Mouse (Mus musculus): Measurements from ENCODE around the gene Olfr1225. TPM values are rescaled to one million over a fixed set of nuclear protein-coding genes. Genes with fewer than 3 reads are reported as not detected.
"Not testable (repeated sequence)": the region's sequence is repeated elsewhere in the genome, so short reads cannot be mapped to it uniquely, and the experiment has no call there.

Gene Olfr1225
- polyA plus RNA-seq (2016; fragmentation: Nextera tagmentation; extraction: Ambion mirVana): not detected in 2 replicates

GRCm38 (mm10) chr2:89174569-89174968 lies at the start of gene Olfr1225:
Gene Olfr1225, minus strand, starts transcription at chr2:89174669.
- no peaks in the 10 kb centered on the region for H3K9me3 ChIP-seq (replicated peaks)
- no peaks in the 10 kb centered on the region for H3K36me3 ChIP-seq
- H3K4me1 ChIP-seq: no peaks in the 10 kb centered on the region
- no peak within 1 kb of the TSS for H3K9ac ChIP-seq
- H3K4me2 ChIP-seq: no peak within 1 kb of the TSS
- 68% methylated on average over 1 of the region's 1 CpGs for WGBS (ENCODE audit: insufficient replicate concordance)
- H3K27ac ChIP-seq: no peak within 1 kb of the TSS
- no peak within 1 kb of the TSS for H3K4me3 ChIP-seq
- H3K27me3 ChIP-seq (replicated peaks): no peaks in the 10 kb centered on the region
- no peak for ATAC-seq

- Histone ChIP-seq H3K27me3 (replicated peaks) (no peaks in the 10 kb centered on the region), H3K9me3 (replicated peaks) (no peaks in the 10 kb centered on the region), H3K36me3 (no peaks in the 10 kb centered on the region), H3K27ac (no peak within 1 kb of the TSS), H3K9ac (no peak within 1 kb of the TSS), H3K4me3 (no peak within 1 kb of the TSS), H3K4me1 (no peaks in the 10 kb centered on the region), H3K4me2 (no peak within 1 kb of the TSS)
- WGBS (ENCODE audit: insufficient replicate concordance): 46% methylated on average over 2 of the region's 2 CpGs
- ATAC-seq: no peak
Measured at GRCm38 (mm10) chr2:89199948-89200347, 25.5 kb upstream of the Olfr1225 start, which contains the start of gene Olfr1226. Gene Olfr1226, minus strand, starts transcription at chr2:89200048.

GRCm38 (mm10) chr2:89196325-89196982 lies 22.0 kb upstream of the Olfr1225 start:
- Histone ChIP-seq H3K9me3 (replicated peaks) (no peaks in the 10 kb centered on the region), H3K27me3 (replicated peaks) (no peaks in the 10 kb centered on the region), H3K4me2 (no peak overlapping the region), H3K9ac (no peak overlapping the region), H3K27ac (no peak overlapping the region), H3K4me1 (no peaks in the 10 kb centered on the region), H3K36me3 (no peaks in the 10 kb centered on the region), H3K4me3 (no peak overlapping the region)
- WGBS (ENCODE audit: insufficient replicate concordance): 23% methylated on average over 3 of the region's 3 CpGs
- ATAC-seq: no peak

- H3K4me2 ChIP-seq; H3K9me3 ChIP-seq (replicated peaks); H3K27ac ChIP-seq; H3K27me3 ChIP-seq (replicated peaks); ATAC-seq; H3K4me3 ChIP-seq; H3K36me3 ChIP-seq; H3K9ac ChIP-seq; H3K4me1 ChIP-seq: not testable (repeated sequence)
- 66% methylated on average over 4 of the region's 4 CpGs for WGBS (ENCODE audit: insufficient replicate concordance)
Measured at GRCm38 (mm10) chr2:89164711-89165110, 9.8 kb downstream of the Olfr1225 start.

- not testable (repeated sequence) for H3K4me3 ChIP-seq; H3K27ac ChIP-seq; H3K4me2 ChIP-seq; H3K27me3 ChIP-seq (replicated peaks); H3K9ac ChIP-seq; H3K36me3 ChIP-seq; H3K9me3 ChIP-seq (replicated peaks); H3K4me1 ChIP-seq; ATAC-seq
- 83% methylated on average over 8 of the region's 8 CpGs for WGBS (ENCODE audit: insufficient replicate concordance)
Measured at GRCm38 (mm10) chr2:89163991-89164390, 10.5 kb downstream of the Olfr1225 start, which contains the start of gene Olfr1224-ps1. Gene Olfr1224-ps1, minus strand, starts transcription at chr2:89164091.

GRCm38 (mm10) chr2:89151460-89151859 lies 23.0 kb downstream of the Olfr1225 start, which contains the start of gene Olfr1223:
Gene Olfr1223, minus strand, starts transcription at chr2:89151560.
- H3K9me3 ChIP-seq (replicated peaks): no peaks in the 10 kb centered on the region
- H3K27me3 ChIP-seq (replicated peaks): no peaks in the 10 kb centered on the region
- H3K4me1 ChIP-seq: no peaks in the 10 kb centered on the region
- WGBS (ENCODE audit: insufficient replicate concordance): 44% methylated on average over 1 of the region's 1 CpGs
- no peak within 1 kb of the TSS for H3K4me3 ChIP-seq
- H3K36me3 ChIP-seq: no peaks in the 10 kb centered on the region
- no peak within 1 kb of the TSS for H3K4me2 ChIP-seq
- no peak within 1 kb of the TSS for H3K9ac ChIP-seq
- no peak for ATAC-seq
- no peak within 1 kb of the TSS for H3K27ac ChIP-seq

- WGBS (ENCODE audit: insufficient replicate concordance): 39% methylated on average over 3 of the region's 3 CpGs
- no peak within 1 kb of the TSS for H3K4me2 ChIP-seq
- ATAC-seq: no peak
Measured at GRCm38 (mm10) chr2:89132954-89133353, 41.5 kb downstream of the Olfr1225 start, which contains the start of gene Olfr1222. Gene Olfr1222, minus strand, starts transcription at chr2:89133054.

More at GRCm38 (mm10) chr2:89132954-89133353, 41.5 kb downstream of the Olfr1225 start, which contains the start of gene Olfr1222:
- Histone ChIP-seq H3K9ac (no peak within 1 kb of the TSS), H3K4me1 (no peaks in the 10 kb centered on the region), H3K27ac (no peak within 1 kb of the TSS), H3K4me3 (no peak within 1 kb of the TSS), H3K36me3 (no peaks in the 10 kb centered on the region), H3K9me3 (replicated peaks) (no peaks in the 10 kb centered on the region), H3K27me3 (replicated peaks) (no peaks in the 10 kb centered on the region)

Other genes starting within 250 kb of the Olfr1225 start
- gene Olfr1211, start 236.6 kb downstream of the Olfr1225 start, polyA plus RNA-seq (2016; fragmentation: Nextera tagmentation; extraction: Ambion mirVana): not detected in 2 replicates
- not detected in 2 replicates for gene Olfr1212, start 220.7 kb downstream of the Olfr1225 start, polyA plus RNA-seq (2016; fragmentation: Nextera tagmentation; extraction: Ambion mirVana)
- not detected in 2 replicates for gene Gm13762, start 194.4 kb downstream of the Olfr1225 start, polyA plus RNA-seq (2016; fragmentation: Nextera tagmentation; extraction: Ambion mirVana)
- gene Olfr1214, start 182.0 kb downstream of the Olfr1225 start, polyA plus RNA-seq (2016; fragmentation: Nextera tagmentation; extraction: Ambion mirVana): not detected in 2 replicates
- gene Olfr1215, start 167.7 kb downstream of the Olfr1225 start, polyA plus RNA-seq (2016; fragmentation: Nextera tagmentation; extraction: Ambion mirVana): not detected in 2 replicates
- not detected in 2 replicates for gene Olfr1216, start 156.3 kb downstream of the Olfr1225 start, polyA plus RNA-seq (2016; fragmentation: Nextera tagmentation; extraction: Ambion mirVana)
- gene Olfr1217, start 142.6 kb downstream of the Olfr1225 start, polyA plus RNA-seq (2016; fragmentation: Nextera tagmentation; extraction: Ambion mirVana): not detected in 2 replicates
- not detected in 2 replicates for gene Olfr1218, start 113.5 kb downstream of the Olfr1225 start, polyA plus RNA-seq (2016; fragmentation: Nextera tagmentation; extraction: Ambion mirVana)
- gene Olfr1219, start 91.2 kb downstream of the Olfr1225 start, polyA plus RNA-seq (2016; fragmentation: Nextera tagmentation; extraction: Ambion mirVana): not detected in 2 replicates
- gene Olfr1220, start 67.8 kb downstream of the Olfr1225 start, polyA plus RNA-seq (2016; fragmentation: Nextera tagmentation; extraction: Ambion mirVana): not detected in 2 replicates
- gene Olfr1221, start 57.4 kb downstream of the Olfr1225 start, polyA plus RNA-seq (2016; fragmentation: Nextera tagmentation; extraction: Ambion mirVana): not detected in 2 replicates
- not detected in 2 replicates for gene Olfr1222, start 41.6 kb downstream of the Olfr1225 start, polyA plus RNA-seq (2016; fragmentation: Nextera tagmentation; extraction: Ambion mirVana)
- not detected in 2 replicates for gene Olfr1223, start 23.1 kb downstream of the Olfr1225 start, polyA plus RNA-seq (2016; fragmentation: Nextera tagmentation; extraction: Ambion mirVana)
- gene Olfr1224-ps1, start 10.6 kb downstream of the Olfr1225 start, polyA plus RNA-seq (2016; fragmentation: Nextera tagmentation; extraction: Ambion mirVana): not detected in 2 replicates
- not detected in 2 replicates for gene Olfr1226, start 25.4 kb upstream of the Olfr1225 start, polyA plus RNA-seq (2016; fragmentation: Nextera tagmentation; extraction: Ambion mirVana)
- not detected in 2 replicates for gene Olfr1228, start 79.4 kb upstream of the Olfr1225 start, polyA plus RNA-seq (2016; fragmentation: Nextera tagmentation; extraction: Ambion mirVana)
- not detected in 2 replicates for gene Olfr1229, start 113.3 kb upstream of the Olfr1225 start, polyA plus RNA-seq (2016; fragmentation: Nextera tagmentation; extraction: Ambion mirVana)
- gene Olfr1230, start 122.6 kb upstream of the Olfr1225 start, polyA plus RNA-seq (2016; fragmentation: Nextera tagmentation; extraction: Ambion mirVana): not detected in 2 replicates
- not detected in 2 replicates for gene Olfr1231, start 132.4 kb upstream of the Olfr1225 start, polyA plus RNA-seq (2016; fragmentation: Nextera tagmentation; extraction: Ambion mirVana)
- not detected in 2 replicates for gene Olfr1232, start 155.0 kb upstream of the Olfr1225 start, polyA plus RNA-seq (2016; fragmentation: Nextera tagmentation; extraction: Ambion mirVana)
- not detected in 2 replicates for gene Olfr1233, start 167.7 kb upstream of the Olfr1225 start, polyA plus RNA-seq (2016; fragmentation: Nextera tagmentation; extraction: Ambion mirVana)
- gene Olfr1234, start 190.2 kb upstream of the Olfr1225 start, polyA plus RNA-seq (2016; fragmentation: Nextera tagmentation; extraction: Ambion mirVana): not detected in 2 replicates
- not detected in 2 replicates for gene Olfr1238, start 235.0 kb upstream of the Olfr1225 start, polyA plus RNA-seq (2016; fragmentation: Nextera tagmentation; extraction: Ambion mirVana)
- not detected in 2 replicates for gene Olfr1239, start 245.7 kb upstream of the Olfr1225 start, polyA plus RNA-seq (2016; fragmentation: Nextera tagmentation; extraction: Ambion mirVana)